Mouse (Mus musculus) bone marrow, adult 2 months (tissue): ENCODE measurements around the gene Rad51b.

Experiments
- CTCF ChIP-seq: fragments of 200-500 bp; IDR thresholded peaks from 2 replicates; pipeline ENCODE4 v1.5.1; 2011; ENCODE audit warnings: low read length, control low read depth; ENCODE audit not compliant: control insufficient read depth, insufficient read depth
- POLR2A ChIP-seq: fragments of 200-500 bp; IDR thresholded peaks from 2 replicates; pipeline ENCODE4 v1.6.1; 2011; ENCODE audit warnings: low read depth, mild to moderate bottlenecking, control low read depth, low read length, borderline replicate concordance; ENCODE audit not compliant: control insufficient read depth

- TF ChIP-seq POLR2A (no peak), CTCF (no peak)
Observed at GRCm38 (mm10) chr12:79846247-79847151, 549.4 kb downstream of the Rad51b start.
